Mouse (Mus musculus) ovary, adult 18-20 months (tissue): ENCODE results near the gene Dcst2.

Experiments used
- DNase-seq: peaks from one replicate; pipeline ENCODE4 v3.0.0; 2022; ENCODE audit warnings: low spot score, mixed read lengths

Dcst2 gene

DNA sequence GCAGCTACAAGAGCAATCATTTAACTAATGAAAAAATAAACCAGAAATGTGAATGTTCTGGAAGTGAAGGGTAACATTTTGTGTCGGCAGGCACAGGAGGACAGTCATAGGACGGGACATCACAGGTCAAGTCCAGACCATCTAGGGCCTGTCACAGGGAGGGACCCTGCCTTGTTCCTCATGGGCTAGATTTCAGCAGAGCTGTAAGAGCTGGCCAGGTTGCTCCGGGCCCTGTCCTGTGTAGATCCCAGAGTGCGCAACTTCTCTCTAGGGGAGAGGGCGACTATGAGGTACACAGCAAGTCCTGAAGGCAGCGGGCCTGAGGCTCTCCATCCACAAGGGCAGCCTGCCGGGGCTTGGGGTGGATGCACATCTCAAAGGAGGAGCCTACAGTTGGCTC is at the start of gene Dcst2:
Dcst2 (plus strand) TSS at position 301 of the 400 bp plus-strand sequence.
- no peak for DNase-seq

DNA sequence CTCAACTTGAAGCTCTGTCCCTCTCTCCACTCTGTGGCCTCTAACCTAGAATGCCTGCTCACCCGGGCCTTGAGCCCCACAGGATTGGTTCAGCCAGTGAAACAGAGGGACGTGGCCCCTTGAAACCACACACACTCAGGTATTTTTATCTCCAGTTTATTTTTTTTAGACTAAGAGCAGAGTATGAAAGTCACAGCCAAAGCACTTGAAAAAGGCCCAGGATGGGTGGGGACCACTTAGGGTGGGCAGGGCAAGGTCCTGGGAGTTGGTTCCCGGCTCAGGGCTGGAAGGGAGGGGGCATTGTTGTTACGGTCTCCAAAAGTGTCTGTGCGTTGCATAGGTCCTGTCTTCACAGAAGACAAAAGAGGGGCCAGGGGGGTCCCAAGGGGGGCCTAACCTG is 47.4 kb upstream of the Dcst2 start:
- DNase-seq = no peak

DNA sequence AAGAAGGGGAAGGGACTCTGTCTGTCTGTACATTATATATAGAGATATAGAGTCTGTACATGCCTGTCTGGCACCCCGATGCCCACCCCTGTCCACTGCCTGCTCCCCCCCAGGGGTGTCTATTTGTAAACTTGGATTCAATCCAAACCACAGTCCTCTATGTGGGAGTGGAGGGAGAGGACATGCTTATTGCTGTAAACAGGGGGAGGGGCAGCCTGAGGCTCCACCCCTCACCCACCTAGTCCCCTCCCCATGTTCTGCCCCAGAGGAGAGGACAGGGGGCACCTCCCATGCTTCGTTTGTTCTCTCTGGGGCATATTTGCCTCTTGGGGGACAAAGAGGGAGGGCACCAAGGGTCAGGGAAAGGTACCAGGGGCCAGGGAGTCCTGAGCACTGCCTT is 47.0 kb upstream of the Dcst2 start:
- no peak for DNase-seq

DNA sequence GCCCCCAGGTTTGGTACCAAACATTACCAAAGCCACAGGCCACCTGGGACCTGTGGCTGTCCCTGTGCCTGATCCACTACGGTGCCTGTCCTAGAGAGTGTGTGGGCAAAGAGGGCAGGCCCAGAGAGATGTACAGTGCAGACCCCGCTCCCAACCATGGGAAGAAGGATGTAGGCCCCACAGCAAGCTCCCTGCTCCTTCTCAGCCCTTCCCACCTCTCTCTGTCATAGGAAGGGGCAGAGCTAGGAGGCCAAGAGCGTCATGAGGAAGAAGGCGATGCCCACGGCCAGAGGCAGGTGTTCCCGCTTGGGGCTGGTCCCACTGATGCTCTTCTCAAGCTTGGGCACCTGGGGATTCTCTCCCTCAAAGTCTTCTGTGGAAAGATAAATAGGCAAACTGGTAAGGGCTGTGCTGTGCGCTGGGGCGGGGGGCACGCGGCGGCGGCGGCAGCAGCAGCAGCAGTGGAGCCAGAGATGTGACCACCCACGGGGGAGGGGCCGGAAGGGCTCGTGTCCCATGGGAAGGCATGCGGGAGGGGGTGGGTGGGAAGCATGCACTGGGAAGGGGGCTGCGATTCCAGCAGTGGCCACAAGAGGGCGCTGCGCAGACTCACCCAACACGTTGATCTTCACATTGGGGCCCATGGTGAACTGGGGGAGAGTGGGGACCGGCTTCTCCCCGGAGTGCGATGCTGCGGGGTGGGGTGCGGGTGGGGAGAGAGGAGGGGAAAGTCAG is 46.4 kb upstream of the Dcst2 start:
- no peak for DNase-seq

DNA sequence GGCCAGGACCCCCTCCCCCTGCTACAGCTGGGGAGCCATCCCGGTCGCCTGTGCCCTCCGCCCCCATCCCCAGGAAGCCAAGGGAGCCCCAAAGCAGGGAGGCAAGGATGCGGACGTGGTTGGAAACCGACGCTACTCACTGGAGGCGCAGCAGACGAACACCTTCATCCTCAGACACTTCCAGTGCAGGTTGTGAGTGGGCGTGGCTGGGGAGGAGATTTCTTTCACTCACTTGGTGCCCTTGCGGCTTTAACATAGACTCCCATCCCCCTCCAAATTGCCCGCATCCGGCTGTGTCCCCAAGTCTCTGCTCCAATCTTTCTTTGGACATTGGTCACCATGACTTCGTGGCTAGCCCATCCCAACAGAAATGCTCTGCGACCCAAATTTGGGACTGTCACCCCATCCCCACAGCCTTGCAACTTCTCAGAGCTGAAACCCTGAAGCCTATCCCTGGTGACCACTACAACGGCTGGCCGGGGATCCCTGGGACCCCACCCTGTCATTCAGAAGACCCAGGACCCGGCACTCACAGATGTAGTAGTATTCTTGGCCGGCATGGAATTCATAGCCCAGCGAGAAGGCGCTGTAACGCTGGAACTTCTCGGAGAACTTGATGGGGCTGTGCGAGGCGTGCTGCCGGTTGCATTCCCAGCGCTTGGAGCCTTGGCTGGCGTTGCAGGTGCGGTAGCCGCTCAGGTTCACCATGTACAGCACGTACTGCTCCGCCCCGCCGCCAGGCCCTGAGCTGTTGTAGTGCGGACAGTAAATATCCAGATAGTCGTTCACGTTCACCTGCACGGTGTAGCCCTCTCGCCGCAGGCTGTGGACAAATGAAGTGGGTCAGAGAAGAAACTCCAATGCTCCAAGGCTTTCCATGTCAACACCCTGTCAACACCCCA is 45.6 kb upstream of the Dcst2 start:
- DNase-seq = no peak

DNA sequence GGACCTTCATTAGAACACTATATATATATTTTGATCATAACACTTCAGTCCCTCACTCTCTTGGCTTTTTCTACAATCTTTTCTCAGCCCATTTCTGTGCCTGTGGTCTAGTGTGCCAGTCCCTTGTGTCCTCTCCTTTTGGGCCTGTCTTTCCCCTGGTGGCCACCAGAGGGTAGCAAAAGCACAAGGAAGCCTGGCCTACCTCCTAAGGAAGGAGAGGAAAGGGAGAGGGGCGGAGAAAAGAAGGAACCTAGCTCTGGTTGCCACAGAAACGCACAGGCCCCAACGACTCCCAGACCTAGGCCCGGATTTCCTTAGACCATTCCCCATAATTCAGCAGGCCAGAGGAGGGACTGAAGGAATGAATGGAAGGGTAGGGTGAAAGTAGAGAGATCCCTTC is 44.9 kb upstream of the Dcst2 start:
- peak; percentile 71 for DNase-seq

DNA sequence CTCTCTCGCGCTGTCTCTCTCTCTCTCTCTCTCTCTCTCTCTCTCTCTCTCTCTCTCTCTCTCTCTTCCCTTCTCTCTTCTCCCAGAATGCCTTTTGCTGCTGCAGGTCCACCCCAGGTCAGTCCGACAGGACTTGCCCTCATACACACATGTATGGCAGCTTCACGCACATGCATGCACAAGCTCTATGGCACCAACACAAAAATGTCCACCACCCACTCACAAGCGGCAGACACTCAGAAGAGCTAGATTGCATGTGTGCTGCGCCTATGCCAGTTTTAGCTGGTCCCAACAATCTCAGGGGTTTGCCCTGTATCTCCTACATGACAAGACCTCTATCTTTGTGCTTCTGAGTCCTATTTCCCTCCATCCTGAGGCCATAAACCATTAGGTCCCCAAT is 44.5 kb upstream of the Dcst2 start:
- DNase-seq = no peak

DNA sequence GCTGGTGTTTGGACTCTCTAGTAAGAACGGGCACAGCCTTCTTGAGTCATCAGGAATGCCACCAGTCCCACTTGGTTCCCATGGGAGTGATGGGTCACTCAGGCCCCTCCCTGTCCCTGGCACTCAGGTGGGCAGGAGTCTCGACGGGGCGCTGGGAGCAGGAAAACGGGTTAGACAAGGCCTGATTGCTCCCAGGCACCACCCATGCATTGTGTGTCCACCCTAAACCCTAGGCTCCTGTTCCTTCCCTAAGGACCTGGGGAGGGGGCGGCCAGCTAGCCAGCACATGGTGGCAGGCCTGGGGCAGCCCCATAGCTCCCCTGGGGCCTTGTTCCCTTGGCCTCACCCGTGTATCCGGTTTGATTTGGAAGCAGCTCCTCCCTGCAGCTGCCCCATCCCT is 43.5 kb upstream of the Dcst2 start:
- DNase-seq = no peak

DNA sequence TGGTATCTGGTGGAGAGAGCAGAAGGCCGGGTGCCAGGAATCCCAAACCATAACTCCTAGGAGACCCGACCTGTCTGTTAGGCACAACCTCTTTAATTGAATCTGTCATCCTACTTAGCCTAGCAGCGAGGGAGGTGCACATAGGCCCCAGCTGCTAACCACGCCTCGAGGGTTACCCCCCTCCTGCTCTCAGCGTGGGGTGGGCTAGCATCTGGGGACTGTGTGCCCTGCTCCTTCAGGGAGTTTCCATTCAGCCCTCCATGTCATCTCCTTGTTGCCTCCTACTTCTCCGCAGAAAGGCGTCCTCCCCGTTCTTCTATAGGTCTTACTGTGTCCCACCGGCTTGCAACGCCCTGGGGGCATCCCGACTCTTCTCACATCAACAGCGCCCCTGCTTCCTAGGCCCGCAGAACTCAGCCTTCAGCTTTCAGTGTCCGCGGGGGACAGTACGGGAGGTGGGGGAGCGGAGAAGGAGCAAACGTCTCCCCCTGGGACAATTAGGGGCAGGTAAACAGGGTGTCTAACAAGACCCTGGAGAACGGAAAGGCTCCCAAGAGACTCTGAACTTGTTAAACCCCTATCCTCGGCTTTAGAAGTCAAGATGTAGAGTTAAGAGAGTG is 42.7 kb upstream of the Dcst2 start:
- DNase-seq = no peak

DNA sequence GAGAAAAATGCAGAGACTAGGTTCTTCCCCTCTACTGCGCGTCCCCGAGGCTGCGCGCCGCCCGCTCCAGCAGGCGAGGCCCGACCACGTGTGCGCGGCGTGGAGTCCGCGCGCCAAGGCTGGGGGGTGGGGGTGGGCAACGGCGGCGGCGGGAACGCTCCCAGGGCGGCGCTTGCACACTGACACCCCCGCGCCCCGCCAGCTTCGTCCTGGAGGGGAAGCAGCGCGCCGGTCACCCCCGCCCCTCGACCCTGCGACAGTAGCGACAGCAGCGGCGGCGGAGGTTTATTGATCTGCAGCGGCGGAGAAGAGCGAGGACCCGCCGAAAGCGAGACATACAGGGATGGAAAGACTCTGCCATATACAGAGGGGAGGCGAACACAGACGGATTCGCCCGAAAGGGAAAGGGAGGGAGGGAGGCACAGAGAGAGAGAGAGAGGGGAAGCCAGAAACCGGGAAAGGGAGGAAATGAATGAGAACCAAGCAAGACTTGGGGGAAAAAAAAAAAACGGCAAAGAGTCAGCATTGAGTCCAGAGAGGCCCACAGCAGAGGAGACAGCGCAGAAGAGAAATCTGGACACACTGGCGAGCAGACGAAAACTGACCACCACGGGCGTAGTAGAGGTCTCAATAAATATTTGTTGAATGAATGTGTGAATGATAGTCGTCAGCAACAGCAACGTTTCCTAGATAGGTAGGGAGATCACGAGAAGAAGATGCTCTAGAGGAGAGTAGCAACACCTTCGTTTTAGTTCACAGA is 42.0 kb upstream of the Dcst2 start:
- DNase-seq = no peak

DNA sequence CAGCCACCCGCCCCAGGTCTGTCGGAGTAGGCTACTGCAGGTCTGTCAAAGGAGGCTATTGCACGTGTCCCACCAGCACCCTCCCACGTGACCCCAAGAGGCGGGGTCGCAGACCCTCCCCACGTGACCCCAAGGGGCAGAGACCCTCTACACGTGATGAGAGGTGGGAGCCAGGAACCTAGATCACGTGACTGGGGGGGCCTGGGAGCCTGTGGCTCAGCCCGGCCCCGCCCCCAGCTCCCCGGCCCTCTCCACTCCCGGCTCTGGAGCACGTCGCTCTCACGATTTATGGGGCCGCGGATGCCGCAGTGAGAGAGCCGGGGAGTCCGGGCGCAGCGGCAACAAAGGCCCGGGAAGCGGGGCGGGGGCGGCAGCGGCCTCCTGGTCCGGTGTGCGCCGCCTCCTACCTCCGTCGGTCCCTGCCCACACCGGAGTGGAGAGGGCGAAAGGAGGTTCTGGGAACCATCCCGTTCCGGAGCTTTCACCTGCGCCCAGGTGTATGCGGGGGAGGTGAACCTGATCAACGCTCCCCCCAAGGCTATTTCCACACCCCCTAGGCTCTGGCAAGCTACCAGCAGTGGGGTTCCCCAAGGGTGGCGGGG is 41.1 kb upstream of the Dcst2 start:
- no peak for DNase-seq

DNA sequence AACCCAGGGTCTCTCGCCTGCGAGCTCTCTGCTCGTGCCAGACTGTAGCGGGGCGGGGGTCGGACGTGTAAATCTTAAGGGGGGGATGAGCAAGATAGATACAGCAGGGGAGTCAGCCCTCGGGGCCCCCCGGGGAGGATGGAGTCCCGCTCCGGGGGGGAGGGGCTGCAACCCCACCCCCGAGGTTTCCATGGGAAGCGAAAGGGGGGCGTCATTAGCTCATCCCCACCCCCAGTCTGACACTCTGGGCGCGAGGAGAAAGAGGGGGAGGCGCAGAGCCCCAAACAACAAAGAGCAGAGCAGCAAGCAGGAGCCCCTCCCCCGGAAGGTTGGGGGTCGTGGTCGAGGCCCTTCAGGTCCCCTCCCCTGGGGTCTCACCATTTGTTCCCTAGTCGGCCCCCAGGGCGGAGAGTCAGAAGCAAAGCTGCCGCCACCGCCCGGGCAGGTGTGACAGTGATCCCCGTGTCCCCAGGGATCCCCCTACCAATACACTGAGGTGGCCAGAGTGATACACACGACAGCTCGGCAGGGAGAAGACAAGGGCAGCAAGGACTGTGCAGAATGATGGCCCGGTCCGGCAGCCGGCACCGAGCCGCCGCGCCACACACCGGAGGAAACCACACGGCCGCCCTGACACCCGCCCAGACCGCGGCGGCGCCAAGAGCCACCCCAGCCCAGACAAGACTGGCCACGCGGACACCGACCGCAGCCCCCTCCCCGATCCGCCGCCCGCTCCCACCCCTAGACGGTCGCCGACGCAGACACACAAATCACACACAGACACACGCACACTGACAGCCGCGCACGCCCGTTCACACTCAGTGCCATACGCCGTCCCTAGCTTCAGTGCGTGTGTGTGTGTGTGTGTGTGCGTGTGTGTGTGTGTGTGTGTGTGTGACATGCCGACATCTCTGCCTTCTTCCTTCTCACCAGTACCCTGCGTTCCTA is 40.3 kb upstream of the Dcst2 start:
- DNase-seq = no peak

DNA sequence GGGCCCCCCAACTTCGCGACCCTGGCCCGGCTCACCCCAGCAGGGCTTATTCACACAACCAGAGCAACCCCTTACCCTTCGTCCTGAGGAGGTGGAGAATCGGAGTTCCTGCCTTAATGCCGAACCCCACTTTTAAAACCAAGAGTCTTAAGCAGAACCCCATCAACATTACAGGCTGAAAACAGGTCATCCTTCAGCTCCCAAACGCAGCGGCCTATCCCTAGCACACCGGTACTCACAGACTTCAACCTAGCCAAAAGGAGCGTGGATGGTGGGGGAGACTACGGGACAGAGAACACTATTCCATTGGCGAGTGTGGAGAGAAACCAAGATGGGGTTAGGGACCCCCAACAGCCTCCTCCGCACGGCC is 39.7 kb upstream of the Dcst2 start:
- DNase-seq = no peak

DNA sequence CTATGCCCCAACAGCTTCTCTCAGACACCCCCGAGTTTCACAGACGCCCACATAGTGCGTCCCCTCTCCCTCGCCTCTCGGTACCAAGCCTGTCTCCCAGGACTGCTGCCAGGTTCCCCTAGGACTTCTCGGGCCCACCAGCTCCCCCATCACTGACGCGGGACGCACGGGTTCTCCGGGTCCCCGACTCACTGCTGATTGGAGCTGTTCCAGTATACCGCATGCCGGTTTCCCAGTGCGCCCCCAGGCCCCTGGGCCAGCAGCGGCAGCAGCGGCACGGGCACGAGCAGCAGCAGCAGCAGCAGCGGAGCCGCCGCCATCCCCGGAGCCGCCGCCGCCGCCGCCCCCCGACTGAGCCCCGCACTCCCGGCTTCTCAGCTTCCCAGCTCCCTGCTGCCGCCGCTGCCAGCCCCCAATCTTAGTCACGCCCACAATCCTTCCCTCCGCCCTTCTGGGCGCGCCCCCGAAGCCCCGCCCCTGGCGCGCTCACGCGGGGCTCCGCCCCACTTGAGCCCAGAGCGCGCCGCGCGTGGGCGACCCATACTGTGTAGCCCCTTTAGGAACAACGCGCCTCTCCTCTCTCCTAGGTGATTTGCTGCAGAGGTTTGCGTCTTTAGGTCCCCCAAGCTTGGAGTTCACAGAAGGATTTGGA is 39.1 kb upstream of the Dcst2 start, which contains the start of gene Efna3:
Efna3 (minus strand) TSS at position 452 of the 652 bp plus-strand sequence.
- DNase-seq = no peak

DNA sequence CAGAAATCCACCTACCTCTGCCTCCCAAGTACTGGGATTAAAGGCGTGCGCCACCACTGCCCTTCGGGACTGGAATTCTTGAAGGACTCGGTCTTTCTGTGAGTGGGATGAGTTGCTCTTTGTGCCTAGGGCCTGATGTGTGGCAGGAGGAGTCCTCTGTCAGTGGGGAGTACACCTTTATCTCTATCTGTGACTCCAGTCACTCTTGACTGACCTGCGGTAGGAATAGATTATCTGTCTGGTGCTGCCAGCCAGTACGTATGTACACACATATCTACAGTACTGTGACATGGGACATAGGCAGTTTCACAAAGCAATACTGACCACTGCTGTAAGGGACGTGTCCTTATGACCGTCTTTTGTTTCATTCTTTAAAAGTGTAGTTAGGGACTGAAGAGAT is 35.9 kb upstream of the Dcst2 start:
- no peak for DNase-seq

DNA sequence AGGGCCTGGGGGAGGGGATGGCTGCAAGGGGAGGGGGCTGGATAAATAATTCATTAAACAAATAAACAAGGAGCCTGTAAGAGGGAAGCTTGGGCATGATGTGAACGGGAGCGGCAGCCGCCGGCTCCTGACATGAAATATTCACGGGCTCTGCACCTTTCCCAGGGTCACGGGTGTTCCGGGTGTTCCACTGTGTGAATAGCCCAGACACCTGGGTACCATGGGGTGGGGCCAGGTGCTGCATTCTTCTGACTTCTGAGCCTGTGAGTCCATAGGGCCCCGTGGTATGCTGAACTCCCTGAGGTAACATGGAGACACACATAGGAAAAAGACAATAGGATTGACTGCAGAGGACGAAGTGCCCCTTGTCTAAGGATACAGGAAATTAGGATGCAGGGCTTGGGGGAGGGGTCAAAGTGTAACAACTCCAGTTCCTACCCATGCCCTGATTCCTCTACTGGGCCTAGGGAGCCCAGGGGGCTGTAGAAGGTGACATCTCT is 34.4 kb upstream of the Dcst2 start:
- DNase-seq = no peak

DNA sequence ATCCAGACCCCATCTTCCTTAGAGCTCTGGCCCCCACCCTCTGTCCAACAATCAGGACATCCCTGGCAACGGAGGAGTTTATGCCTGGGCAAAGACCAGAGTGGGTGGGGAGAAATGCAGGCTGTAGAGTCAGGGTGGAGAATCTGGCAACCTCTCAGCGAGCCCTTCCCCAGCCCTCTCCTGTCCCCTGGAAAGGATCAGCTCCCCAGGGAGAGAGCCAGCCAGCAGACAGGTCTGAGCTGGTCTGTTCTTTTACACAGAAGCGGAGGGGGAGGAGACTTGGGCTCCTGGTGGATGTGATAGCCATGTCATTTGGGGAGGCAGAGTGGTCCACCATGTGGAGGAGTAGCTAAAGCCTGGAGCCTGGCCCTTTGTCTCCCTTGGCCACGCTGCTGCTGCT is 33.2 kb upstream of the Dcst2 start:
- no peak for DNase-seq

DNA sequence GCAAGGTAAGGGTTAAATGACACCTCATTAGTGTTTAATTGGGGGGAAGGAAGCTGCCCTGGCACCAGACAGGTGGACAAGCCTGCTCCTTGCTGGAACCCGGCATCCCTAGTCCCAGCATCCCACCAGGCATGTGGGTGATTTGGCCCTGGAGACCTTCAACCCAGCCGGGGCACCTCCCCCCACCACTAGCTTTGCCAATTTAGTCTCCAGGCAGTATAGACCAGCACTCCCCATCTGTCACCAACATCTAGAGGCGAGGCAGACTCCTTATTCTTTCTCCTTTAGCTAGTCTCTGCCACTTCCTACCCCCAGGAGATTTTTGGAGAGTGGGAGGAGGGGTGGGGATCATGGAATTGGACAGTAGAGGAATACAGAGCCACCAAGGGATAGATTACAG is 31.4 kb upstream of the Dcst2 start:
- DNase-seq = no peak

DNA sequence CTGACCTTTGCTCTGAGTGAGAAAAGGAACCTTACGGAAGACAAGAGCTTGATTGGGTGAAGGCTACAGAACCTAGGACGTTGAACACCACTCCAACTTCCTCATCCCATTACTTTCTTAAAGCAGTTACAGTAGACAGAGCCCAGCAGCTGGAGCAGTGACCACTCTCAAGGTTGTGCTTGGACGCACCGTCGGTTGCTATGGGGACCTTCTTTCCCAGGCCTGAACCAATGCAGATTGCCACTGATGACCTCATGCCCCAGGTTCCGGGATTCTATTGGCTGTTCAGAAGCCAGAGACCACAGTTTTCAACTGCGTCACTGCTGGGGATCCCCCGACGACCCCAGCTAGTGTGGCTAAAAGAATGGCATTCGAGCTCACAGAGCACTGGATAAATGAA is 30.8 kb upstream of the Dcst2 start:
- no peak for DNase-seq

DNA sequence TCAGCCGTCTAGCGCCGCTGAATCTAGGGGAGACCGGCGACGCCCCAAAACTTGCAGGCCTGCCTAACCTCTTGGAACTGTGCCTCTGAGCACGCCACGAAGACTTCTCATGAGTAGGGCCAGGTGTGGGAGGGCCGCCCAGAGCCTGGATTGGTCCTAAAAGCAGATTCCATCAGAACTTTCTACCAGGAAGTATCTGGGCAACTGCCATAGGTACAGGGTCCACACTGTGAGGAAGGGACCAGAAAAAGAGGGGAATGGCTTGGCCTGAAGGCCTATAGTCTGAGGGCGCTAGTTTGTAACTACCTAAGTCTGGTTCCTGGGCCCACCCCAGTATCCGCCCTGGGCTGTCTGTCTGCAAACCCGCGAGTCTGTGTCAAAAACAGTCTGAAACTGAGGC is 30.2 kb upstream of the Dcst2 start:
- DNase-seq = no peak
